Mouse (Mus musculus): Measurements from ENCODE around the gene Dchs1. TPM values are rescaled to one million over a fixed set of nuclear protein-coding genes. Genes with fewer than 3 reads are reported as not detected.
A peak's percentile ranks its signal among the peaks of the same experiment; 100 is the strongest.
"Not testable (repeated sequence)": the region's sequence is repeated elsewhere in the genome, so short reads cannot be mapped to it uniquely, and the experiment has no call there.

Dchs1 gene
- total RNA-seq, 2 experiments from 2014 or later, result 14.1 to 15.1 TPM

DNA sequence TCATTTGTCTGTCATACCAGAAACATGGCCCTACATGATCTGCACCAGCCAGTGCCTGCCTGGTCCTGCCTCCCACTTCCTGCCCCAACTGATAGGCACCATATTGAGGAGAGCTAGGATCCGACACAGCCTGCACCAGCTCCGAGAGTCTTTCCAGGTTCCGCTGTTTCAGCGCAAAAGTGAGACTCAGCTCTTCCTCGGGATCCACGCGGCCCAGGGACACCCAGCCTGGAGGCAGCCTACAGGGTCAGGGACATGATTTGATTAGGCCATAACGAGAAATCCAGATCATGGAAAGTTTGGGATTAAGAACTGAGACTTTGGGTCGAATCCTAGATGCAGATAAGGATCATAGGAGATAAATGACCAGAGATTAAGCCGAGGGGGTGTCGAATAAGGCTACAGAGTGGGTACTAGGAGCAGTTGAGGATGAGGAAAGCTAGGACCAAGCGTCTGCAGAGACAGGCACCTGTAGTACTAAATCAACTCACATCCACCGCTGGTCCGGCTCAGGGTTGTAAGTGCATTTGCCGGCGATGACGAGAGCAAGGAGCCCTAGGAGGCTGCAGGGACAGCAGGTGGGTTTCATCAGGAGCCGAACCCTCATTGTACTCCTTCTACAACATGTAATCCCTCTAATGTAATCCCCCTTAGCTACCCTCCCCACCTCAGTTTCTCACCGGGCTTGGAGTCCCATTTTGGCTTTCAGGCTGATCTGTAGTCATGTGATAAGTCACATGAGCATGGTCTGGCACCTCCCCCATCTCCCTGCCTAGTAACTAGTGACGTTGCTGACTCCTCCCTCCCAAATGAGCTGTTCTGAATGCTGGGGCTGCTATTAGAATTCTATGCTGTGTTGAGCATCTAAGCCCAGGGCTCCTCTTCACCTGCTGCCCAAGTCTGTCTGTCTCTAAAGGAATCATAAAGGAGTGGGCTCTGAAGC, 35.7 kb downstream of the Dchs1 start, which contains the start of gene Tpp1:
Tpp1 (minus strand) TSS at position 745 of the 943 bp plus-strand sequence.
- TF ChIP-seq CTCF (conservative IDR thresholded peaks at IDR 0.05), result no peak
- H3K27ac ChIP-seq, result peak within 1 kb of the TSS; percentile 93
- H3K4me3 ChIP-seq, result peak within 1 kb of the TSS; percentile 86
- peak; percentile 94 to 97 for DNase-seq (ENCODE audit: low spot score in 2 of 2)

DNA sequence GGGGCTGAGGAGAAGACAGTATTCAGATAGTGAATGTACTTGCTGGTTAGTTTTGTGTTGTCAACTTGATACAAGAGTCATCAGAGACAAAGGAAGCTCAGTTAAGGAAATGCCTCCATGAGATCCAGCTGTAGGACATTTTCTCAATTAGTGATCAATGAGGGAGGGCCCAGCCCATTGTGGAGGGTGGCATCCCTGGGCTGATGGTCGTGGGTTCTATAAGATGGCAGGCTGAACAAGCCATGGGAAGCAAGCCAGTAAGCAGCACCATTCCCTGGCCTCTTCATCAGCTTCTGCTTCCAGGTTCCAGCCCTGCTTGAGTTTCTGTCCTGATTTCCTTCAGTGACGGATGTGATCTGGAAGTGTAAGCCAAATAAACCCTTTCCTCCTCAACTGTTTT, 39.7 kb downstream of the Dchs1 start:
- Histone ChIP-seq H3K27ac (no peak overlapping the region), H3K4me3 (no peak overlapping the region)
- no peak for TF ChIP-seq CTCF (conservative IDR thresholded peaks at IDR 0.05)
- DNase-seq (ENCODE audit: low spot score in 2 of 2), result peak in 1 of 2 experiments; percentile 4

DNA sequence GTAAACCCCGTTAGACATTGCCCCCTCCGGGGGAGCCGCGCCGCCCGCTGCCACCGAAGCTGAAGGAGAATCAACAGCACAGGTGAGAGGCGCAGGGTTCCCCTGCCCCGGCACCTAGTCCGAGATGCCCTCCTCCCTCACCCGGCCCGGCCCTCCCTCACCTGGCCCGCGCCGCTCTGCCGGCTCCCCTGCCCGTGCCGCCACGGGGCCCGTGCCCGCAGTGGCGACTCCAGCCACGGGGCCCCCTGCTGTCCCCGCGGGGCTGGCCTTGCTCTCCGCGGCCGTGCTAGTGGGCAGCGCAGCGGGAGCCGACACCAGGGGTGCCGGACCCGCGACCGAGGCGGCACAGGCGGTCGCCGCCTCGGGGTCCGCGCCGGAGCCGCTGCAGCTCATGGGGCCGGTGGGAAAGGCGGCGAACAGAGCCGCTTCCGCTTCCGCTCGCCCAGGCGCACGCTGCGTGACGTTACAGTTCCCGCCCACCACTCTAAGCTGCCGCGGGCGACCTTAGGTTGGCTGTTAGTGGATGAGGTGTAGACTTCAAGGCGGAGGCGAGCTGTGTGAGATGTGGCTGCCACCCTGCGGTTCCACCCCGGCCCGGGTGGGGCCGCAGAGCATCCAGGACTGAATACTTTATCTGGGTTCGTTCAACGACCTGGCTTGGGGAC, 43.4 kb downstream of the Dchs1 start, which contains the start of gene Taf10:
Taf10 (minus strand) TSS at position 436 of the 665 bp plus-strand sequence.
- Histone ChIP-seq H3K4me3 (peak within 1 kb of the TSS; percentile 83), H3K27ac (peak within 1 kb of the TSS; percentile 89)
- DNase-seq (ENCODE audit: low spot score in 2 of 2), result peak; percentile 85
- peak; percentile 66 for TF ChIP-seq CTCF (conservative IDR thresholded peaks at IDR 0.05)

GRCm38 (mm10) chr7:105743246-105743925, 44.1 kb downstream of the Dchs1 start:
- DNase-seq (ENCODE audit: low spot score in 2 of 2), result not testable (repeated sequence)
- Histone ChIP-seq H3K27ac (peak overlapping the region; percentile 89), H3K4me3 (peak overlapping the region; percentile 83)

DNA sequence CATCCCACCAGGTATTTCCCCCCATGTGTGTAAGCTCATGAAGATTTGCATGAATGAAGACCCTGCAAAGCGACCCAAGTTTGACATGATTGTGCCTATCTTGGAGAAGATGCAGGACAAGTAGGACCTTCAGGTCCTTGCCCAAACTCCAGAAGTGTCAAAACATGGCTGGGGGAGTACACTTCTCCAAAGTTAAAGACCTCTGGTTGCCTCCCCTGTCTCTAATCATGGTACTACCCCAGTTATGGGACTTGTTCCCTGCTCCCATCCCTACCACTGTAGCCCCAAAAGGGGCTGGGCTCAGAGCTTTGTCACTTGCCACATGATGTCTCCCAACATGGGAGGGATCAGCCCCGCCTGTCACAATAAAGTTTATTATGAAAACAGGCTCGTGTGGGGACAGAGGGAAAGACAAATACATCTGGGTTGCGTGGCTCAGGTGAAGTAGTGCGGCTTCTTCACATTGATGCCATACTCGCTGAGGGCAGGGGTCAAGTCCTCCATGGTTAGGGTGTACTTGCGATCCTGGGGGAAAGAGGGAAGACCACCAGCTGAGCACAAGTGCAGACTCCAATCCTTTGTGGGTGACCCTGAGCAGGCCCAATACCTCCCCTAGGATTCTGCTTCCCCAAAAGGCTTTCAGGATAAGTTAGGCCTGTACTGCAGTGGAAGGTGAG, 44.8 kb downstream of the Dchs1 start:
- not testable (repeated sequence) for H3K4me3 ChIP-seq; H3K27ac ChIP-seq; DNase-seq (ENCODE audit: low spot score in 2 of 2)

- DNase-seq (ENCODE audit: low spot score in 2 of 2), result no peak
- TF ChIP-seq CTCF (conservative IDR thresholded peaks at IDR 0.05), result no peak
- Histone ChIP-seq H3K27ac (no peak overlapping the region), H3K4me3 (no peak overlapping the region)
Observed at GRCm38 (mm10) chr7:105741978-105742377, 45.5 kb downstream of the Dchs1 start.

DNA sequence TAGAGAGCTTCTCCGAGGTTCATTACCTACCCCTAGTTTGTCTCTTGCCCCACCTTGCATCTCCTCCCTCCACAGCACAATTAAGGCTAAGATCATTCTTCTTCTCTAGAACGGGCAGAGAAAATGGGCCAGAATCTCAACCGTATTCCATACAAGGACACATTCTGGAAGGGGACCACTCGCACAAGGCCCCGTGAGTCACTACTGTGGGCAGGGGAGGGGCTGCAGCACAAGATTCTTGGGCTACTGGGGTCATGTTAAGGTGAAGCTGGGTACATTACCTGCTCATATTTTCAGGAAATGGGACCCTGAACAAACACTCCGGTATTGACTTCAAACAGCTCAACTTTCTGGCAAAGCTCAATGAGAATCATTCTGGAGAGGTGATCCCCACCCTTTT, 46.6 kb downstream of the Dchs1 start:
- no peak for TF ChIP-seq CTCF (conservative IDR thresholded peaks at IDR 0.05)
- H3K27ac ChIP-seq, result no peak overlapping the region
- DNase-seq (ENCODE audit: low spot score in 2 of 2), result no peak
- H3K4me3 ChIP-seq, result no peak overlapping the region

DNA sequence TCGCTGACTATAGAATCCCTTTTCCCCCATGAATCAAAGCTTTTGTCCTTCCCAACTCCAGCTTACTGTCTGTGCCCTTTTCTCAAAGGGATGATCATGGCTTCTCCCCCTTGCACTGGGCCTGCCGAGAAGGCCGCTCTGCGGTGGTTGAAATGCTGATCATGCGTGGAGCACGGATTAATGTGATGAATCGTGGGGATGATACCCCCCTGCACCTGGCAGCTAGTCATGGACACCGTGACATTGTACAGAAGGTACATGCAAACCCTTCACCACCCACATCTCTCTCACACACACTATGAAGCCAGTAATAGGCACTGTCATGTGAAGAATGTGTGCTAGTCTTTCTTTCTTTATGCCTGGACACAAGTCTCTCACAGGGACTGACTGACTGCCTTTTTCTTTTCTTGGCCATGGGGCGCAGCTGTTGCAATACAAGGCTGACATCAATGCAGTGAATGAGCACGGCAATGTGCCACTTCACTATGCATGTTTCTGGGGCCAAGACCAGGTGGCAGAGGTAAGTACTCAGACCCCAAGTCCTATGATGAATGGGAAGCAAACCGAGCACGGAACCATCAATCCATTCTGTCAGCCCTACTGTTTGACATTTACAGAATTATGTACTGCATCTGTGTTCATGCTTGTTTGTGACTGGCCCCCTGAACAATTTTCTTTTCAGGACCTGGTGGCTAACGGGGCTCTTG, 47.2 kb downstream of the Dchs1 start:
- Histone ChIP-seq H3K4me3 (no peak overlapping the region), H3K27ac (no peak overlapping the region)
- no peak for TF ChIP-seq CTCF (conservative IDR thresholded peaks at IDR 0.05)
- no peak for DNase-seq (ENCODE audit: low spot score in 2 of 2)

DNA sequence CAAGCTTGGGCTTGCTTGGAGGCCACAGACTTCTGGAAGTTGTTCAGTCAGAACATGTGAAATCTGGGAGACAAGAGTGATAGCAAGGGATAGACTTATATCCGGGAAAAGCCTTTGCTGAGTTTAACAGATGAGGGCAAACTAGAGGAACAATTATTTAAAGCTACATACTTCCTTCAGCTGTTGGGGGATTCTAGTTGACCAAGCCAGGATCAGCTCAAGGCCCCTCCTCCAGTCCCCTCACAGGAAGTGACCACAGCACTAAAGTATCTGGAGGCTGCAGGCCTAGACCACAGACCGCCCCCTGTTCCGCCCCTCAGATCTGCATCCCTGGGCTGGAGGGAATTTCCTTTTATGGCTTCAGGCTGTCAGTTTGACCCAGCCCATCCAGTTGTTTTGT, 48.5 kb downstream of the Dchs1 start:
- no peak overlapping the region; the same call in 1 of the 2 replicates for H3K27ac ChIP-seq
- TF ChIP-seq CTCF (conservative IDR thresholded peaks at IDR 0.05), result no peak
- DNase-seq (ENCODE audit: low spot score in 2 of 2), result no peak
- no peak overlapping the region; the same call in 1 of the 2 replicates for H3K4me3 ChIP-seq

DNA sequence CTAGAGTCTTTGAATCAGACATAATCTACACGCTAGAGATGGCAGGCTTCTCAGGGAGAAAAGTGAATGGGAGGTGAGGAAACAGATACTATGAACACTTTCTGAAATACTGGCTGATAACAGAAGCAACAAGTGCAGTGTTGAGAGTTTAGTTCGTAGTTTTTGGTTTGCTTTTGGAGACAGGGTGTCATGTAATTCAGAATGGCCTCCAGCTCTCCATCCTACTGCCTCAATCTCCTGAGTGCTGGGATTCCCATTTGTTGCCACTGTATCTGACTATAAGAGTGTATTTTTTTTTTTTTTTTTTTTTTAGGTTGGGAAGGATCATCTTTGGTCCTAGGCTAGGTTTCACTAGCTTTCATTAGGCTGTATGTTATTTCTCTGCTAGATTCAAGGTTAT, 49.2 kb downstream of the Dchs1 start:
- peak overlapping the region; percentile 96; the same call in 1 of the 2 replicates for H3K4me3 ChIP-seq
- no peak for TF ChIP-seq CTCF (conservative IDR thresholded peaks at IDR 0.05)
- H3K27ac ChIP-seq, result peak overlapping the region; percentile 18; the same call in 1 of the 2 replicates
- no peak for DNase-seq (ENCODE audit: low spot score in 2 of 2)

GRCm38 (mm10) chr7:105737648-105738047, 49.8 kb downstream of the Dchs1 start:
- H3K4me3 ChIP-seq, result peak overlapping the region; percentile 96
- peak overlapping the region; percentile 96; the same call in 1 of the 2 replicates for H3K27ac ChIP-seq
- DNase-seq (ENCODE audit: low spot score in 2 of 2), result no peak
- TF ChIP-seq CTCF (conservative IDR thresholded peaks at IDR 0.05), result no peak
